Mouse (Mus musculus): Measurements from ENCODE around the gene Relb. TPM values are rescaled to one million over a fixed set of nuclear protein-coding genes. Genes with fewer than 3 reads are reported as not detected.
A peak's percentile ranks its signal among the peaks of the same experiment; 100 is the strongest.
"Not testable (repeated sequence)": the region's sequence is repeated elsewhere in the genome, so short reads cannot be mapped to it uniquely, and the experiment has no call there.

The Relb gene
- total RNA-seq, 2 experiments from 2014 or later: 7.2 to 7.7 TPM

DNA sequence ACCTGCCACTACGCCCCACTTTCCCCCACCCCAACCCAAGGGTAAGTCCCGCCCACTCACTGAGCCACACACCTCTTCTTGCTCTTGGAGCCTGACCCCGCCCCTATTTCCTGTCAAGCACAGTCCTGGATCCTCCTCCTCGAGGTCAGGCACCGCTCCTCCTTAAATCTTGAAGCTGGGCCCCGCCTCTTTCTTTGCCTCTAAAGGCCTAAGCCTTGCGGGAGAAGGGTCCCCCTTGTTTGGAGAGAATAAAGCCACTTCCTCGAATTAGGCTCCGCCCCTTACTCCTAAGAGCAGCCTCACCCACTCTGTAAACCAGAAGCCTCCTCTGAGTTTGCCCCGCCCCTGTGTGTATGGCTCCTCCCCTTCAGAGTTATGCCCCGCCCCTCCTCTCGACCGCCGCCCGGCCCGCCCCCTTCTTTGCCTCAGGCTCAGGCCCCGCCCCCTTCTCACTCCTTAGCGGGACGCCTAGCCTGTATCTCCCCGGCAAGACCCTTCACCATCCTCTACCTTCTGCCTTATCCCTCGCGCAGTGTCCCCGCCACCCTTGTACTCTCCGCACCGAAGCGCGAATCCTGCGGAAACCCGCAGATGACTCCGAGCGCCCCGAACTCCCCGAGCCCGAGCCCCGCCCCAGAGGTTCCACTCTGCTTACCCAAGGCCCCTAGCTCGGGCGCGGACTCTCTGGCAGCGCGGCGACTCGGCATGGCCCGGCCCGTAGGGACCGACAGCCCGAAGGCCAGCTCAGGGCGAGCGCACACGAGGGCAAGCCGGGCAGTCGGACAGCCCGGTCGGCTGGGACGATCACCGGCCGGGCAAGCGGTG lies 490 bp downstream of the Relb start:
- intact Hi-C loops (cut with DNase I): no loop called here
- H3K4me3 ChIP-seq: peak overlapping the region; percentile 84
- H3K27ac ChIP-seq: peak overlapping the region; percentile 81
- TF ChIP-seq CTCF (IDR thresholded peaks at IDR 0.05): no peak
- DNase-seq (ENCODE audit: extremely low spot score in 1 of 2, low spot score in 2 of 2): peak; percentile 85 to 87

GRCm38 (mm10) chr7:19628192-19628535 lies 1.1 kb downstream of the Relb start:
- no peak for DNase-seq (ENCODE audit: extremely low spot score in 1 of 2, low spot score in 2 of 2)
- no peak for TF ChIP-seq CTCF (IDR thresholded peaks at IDR 0.05)
- 0 out of 2 replicates have a peak overlapping the region, but pooled peaks have one; percentile 57 for H3K27ac ChIP-seq
- peak overlapping the region; percentile 84 for H3K4me3 ChIP-seq
- intact Hi-C loops (cut with DNase I): no loop called here

DNA sequence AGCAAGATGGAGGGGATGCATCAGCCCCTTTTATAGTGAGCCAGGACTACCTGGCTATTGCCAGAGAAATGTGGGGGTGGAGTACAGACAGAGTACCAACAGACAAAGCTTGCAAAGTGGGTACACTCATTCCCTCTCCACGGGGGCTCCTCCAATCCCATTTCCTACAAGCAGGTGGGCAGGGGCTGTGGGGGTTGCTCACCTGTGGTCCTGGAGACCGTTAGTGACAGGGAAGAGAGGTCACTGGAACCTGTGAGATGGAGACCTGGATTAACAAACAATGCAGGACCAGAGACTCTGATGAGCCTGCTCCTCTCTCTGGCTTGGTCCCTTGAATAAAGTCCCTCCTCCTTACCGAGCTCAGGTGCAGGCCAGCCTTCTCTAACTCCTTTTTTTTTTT lies 1.5 kb downstream of the Relb start:
- Histone ChIP-seq H3K27ac (no peak overlapping the region), H3K4me3 (no peak overlapping the region)
- intact Hi-C loops (cut with DNase I): no loop called here

GRCm38 (mm10) chr7:19623433-19623832 lies 5.8 kb downstream of the Relb start:
- H3K4me3 ChIP-seq: no peak overlapping the region
- intact Hi-C loops (cut with DNase I): no loop called here
- no peak overlapping the region for H3K27ac ChIP-seq
- TF ChIP-seq CTCF (IDR thresholded peaks at IDR 0.05): no peak
- DNase-seq (ENCODE audit: extremely low spot score in 1 of 2, low spot score in 2 of 2): no peak

More for the DNA sequence above, 1.5 kb downstream of the Relb start:
- no peak for DNase-seq (ENCODE audit: extremely low spot score in 1 of 2, low spot score in 2 of 2)
- TF ChIP-seq CTCF (IDR thresholded peaks at IDR 0.05): no peak

GRCm38 (mm10) chr7:19622241-19622640 lies 7.0 kb downstream of the Relb start:
- no peak for DNase-seq (ENCODE audit: extremely low spot score in 1 of 2, low spot score in 2 of 2)
- H3K27ac ChIP-seq: no peak overlapping the region
- no peak for TF ChIP-seq CTCF (IDR thresholded peaks at IDR 0.05)
- intact Hi-C loops (cut with DNase I): no loop called here
- H3K4me3 ChIP-seq: no peak overlapping the region

DNA sequence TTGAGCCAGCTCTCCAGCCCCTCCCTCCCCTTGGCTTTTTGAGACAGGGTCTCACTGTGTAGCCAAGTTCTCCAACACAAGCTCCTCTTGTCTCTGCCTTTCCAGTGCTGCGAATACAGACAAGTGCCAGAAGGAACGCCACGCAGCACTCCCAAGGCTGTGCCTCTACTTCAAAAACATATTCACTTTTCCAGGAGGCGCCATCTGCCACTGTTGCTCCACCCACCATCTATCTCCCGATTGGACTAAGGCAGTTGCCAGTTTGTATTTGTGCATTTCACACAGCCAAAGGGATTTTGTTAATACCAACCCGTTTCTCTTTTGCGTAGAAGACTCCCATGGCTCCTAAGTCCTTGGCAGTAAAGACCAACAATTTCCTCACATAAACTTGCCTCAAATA lies 8.4 kb downstream of the Relb start:
- Histone ChIP-seq H3K27ac (no peak overlapping the region), H3K4me3 (no peak overlapping the region)
- no peak for TF ChIP-seq CTCF (IDR thresholded peaks at IDR 0.05)
- intact Hi-C loops (cut with DNase I): no loop called here
- DNase-seq (ENCODE audit: extremely low spot score in 1 of 2, low spot score in 2 of 2): peak in 1 of 2 experiments; percentile 46

DNA sequence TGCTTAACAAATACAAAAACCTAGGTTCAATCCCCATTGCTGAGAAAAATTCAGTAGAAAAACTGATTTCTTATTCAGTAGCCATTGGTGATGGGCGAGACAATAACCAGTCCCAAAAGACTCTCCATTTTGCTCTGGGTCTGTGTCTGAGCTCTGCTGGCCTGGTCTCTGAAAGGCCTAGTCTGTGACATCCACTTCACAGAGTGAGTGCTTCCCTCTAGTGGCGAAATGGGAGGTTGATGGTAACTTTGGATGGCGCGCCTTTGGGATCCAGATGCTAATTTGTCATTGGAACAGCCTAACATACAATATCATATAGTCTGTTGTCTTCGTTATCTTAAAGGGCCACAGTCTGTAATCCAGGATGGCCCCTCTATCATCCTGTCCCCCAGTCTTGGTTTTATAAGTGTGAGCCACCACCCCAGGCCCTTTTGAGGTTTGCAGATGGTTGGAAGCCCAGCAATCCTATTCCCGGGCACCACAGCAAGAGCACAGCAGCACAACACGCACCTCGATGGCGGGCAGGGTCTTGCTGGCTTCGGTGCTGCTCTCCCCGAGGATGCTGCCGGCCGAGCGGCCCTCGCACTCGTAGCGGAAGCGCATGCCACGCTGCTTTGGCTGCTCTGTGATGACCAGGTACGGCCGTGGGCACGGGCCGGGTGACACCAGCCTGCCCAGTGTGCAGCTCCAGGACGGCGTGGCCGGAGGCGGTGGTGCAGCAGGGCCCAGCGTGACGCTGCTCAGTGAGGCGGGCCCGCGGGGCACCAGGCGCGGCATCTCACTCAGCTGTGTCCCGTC lies 10.0 kb downstream of the Relb start:
- Histone ChIP-seq H3K27ac (no peak overlapping the region; the same call in 1 of the 2 replicates), H3K4me3 (no peak overlapping the region)
- intact Hi-C loops (cut with DNase I): loop anchor here (1.0 to 2.0 kb wide), 2 partner anchors 30 to 214 kb away; no protein-coding TSS in a partner anchor
- peak; percentile 73 to 76 for DNase-seq (ENCODE audit: extremely low spot score in 1 of 2, low spot score in 2 of 2)
- TF ChIP-seq CTCF (IDR thresholded peaks at IDR 0.05): peak; percentile 85

- no peak overlapping the region for H3K27ac ChIP-seq
- no peak for TF ChIP-seq CTCF (IDR thresholded peaks at IDR 0.05)
- DNase-seq (ENCODE audit: extremely low spot score in 1 of 2, low spot score in 2 of 2): no peak
- H3K4me3 ChIP-seq: no peak overlapping the region
- intact Hi-C loops (cut with DNase I): no loop called here
Measured at GRCm38 (mm10) chr7:19615036-19615577, 14.1 kb downstream of the Relb start.

DNA sequence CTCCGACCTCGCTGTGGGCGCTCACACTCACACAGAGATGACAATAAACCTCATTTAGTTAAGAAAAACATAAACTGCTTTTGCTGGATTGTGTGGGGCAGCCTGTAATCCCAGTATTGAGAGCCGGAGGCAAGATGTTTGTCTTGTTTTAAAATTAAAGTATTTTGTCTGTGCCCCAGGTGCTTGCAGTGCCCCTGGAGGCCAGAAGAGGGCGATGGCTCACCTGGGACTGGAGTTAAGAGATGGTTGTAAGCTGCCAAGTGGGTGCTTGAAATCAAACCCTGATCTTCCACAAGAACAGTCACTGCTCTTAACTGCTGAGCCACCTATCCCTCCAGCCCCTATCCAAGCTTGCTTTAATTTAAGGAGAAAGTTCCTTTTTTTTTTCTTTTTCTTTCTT lies 18.3 kb downstream of the Relb start:
- intact Hi-C loops (cut with DNase I): no loop called here
- peak; percentile 14 for TF ChIP-seq CTCF (IDR thresholded peaks at IDR 0.05)
- no peak for DNase-seq (ENCODE audit: extremely low spot score in 1 of 2, low spot score in 2 of 2)
- H3K27ac ChIP-seq: no peak overlapping the region
- no peak overlapping the region for H3K4me3 ChIP-seq

DNA sequence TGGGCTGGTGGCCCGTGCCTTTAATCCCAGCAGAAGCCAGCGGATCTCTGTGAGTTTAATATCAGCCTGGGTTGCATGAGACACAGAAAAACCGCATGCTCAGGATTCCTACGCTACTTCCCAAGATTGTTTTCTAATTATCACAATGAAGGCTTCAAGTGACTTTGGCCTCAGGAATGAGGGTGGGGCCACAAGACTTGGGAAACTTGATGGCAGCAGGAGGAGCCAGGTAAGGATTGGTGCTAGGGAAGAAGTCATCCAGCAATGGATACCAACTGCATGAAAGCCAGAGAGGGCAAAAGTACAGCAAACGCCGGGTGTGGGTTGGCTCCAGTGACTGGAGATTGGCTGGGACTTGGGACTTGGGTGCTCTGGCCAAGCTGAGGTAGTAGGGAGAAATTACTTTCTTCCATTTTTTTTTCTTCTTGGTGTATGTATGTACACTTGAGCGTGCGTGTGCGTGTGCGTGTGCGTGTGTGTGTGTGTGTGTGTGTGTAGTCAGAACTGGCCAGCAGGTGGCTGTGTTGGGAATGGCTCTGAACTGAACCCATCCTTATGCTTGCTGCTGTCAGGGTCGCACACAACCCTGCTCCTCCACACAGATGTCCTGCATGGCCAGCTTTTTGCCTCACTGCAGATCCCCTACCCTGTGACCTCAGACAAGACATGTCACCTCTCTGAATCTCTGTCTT lies 19.5 kb downstream of the Relb start:
- TF ChIP-seq CTCF (IDR thresholded peaks at IDR 0.05): no peak
- H3K4me3 ChIP-seq: no peak overlapping the region
- no peak for DNase-seq (ENCODE audit: extremely low spot score in 1 of 2, low spot score in 2 of 2)
- intact Hi-C loops (cut with DNase I): no loop called here
- H3K27ac ChIP-seq: no peak overlapping the region

- intact Hi-C loops (cut with DNase I): no loop called here
- no peak for DNase-seq (ENCODE audit: extremely low spot score in 1 of 2, low spot score in 2 of 2)
- no peak; the same call in 1 of the 2 replicates for TF ChIP-seq CTCF (IDR thresholded peaks at IDR 0.05)
Measured at GRCm38 (mm10) chr7:19607291-19607690, 21.9 kb downstream of the Relb start.

GRCm38 (mm10) chr7:19604606-19605214 lies 24.5 kb downstream of the Relb start:
- H3K4me3 ChIP-seq: peak overlapping the region; percentile 91
- H3K27ac ChIP-seq: peak overlapping the region; percentile 94
- DNase-seq (ENCODE audit: extremely low spot score in 1 of 2, low spot score in 2 of 2); intact Hi-C loops (cut with DNase I): not testable (repeated sequence)

More at GRCm38 (mm10) chr7:19607291-19607690, 21.9 kb downstream of the Relb start:
- Histone ChIP-seq H3K27ac (no peak overlapping the region), H3K4me3 (no peak overlapping the region)

Data from left cerebral cortex, adult 2 months (tissue).